Mouse (Mus musculus): ENCODE data around the gene Rbm25.

Rbm25 gene

GRCm38 (mm10) chr12:83726510-83727308 lies 95.7 kb downstream of the Rbm25 start:
- in situ Hi-C loops (cut with MboI, MseI), result no loop called here

- in situ Hi-C loops (cut with MboI, MseI), result no loop called here
Observed at GRCm38 (mm10) chr12:83732225-83732624, 101.2 kb downstream of the Rbm25 start.

Measured in T-helper 2 cell (primary cell).